Mouse (Mus musculus) gastrocnemius, postnatal 4 days (tissue): ENCODE data around the gene Cobll1. TPM values are rescaled to one million over a fixed set of nuclear protein-coding genes. Genes with fewer than 3 reads are reported as not detected.

Experiments
- DNase-seq, 2 experiments: peaks; one replicate each; pipeline ENCODE4 v3.0.0; 2021 to 2022; ENCODE audit warnings: low spot score in 2 of 2, mixed read lengths in 2 of 2
- total RNA-seq, 2 experiments: library from RNA; stranded (reverse); gene quantifications; 2 replicates each; pipeline ENCODE4 v1.2.3; 2021

Cobll1 gene
- total RNA-seq, 2 experiments from 2014 or later: 10.4 to 11.7 TPM

GRCm38 (mm10) chr2:65199706-65200105 lies 39.5 kb downstream of the Cobll1 start:
- no peak for DNase-seq

GRCm38 (mm10) chr2:65198605-65199004 lies 40.6 kb downstream of the Cobll1 start:
- DNase-seq: no peak

- DNase-seq: no peak
Observed at GRCm38 (mm10) chr2:65196994-65197393, 42.2 kb downstream of the Cobll1 start.

- no peak for DNase-seq
Observed at GRCm38 (mm10) chr2:65195233-65196010, 43.8 kb downstream of the Cobll1 start.

GRCm38 (mm10) chr2:65193091-65193795 lies 46.0 kb downstream of the Cobll1 start:
- no peak for DNase-seq

GRCm38 (mm10) chr2:65191398-65191797 lies 47.8 kb downstream of the Cobll1 start:
- no peak for DNase-seq

- DNase-seq: peak in 1 of 2 experiments; percentile 15
Observed at GRCm38 (mm10) chr2:65189346-65189745, 49.9 kb downstream of the Cobll1 start.

GRCm38 (mm10) chr2:65188585-65188984 lies 50.6 kb downstream of the Cobll1 start:
- DNase-seq: no peak

GRCm38 (mm10) chr2:65187652-65188051 lies 51.6 kb downstream of the Cobll1 start:
- DNase-seq: no peak

GRCm38 (mm10) chr2:65187164-65187563 lies 52.0 kb downstream of the Cobll1 start:
- no peak for DNase-seq

GRCm38 (mm10) chr2:65182747-65183146 lies 56.5 kb downstream of the Cobll1 start:
- DNase-seq: no peak

- DNase-seq: no peak
Observed at GRCm38 (mm10) chr2:65181736-65182135, 57.5 kb downstream of the Cobll1 start.

- no peak for DNase-seq
Observed at GRCm38 (mm10) chr2:65181066-65181716, 58.0 kb downstream of the Cobll1 start.

GRCm38 (mm10) chr2:65175645-65176044 lies 63.6 kb downstream of the Cobll1 start:
- DNase-seq: no peak

GRCm38 (mm10) chr2:65172071-65172470 lies 67.1 kb downstream of the Cobll1 start:
- DNase-seq: no peak

- DNase-seq: no peak
Observed at GRCm38 (mm10) chr2:65171516-65171915, 67.7 kb downstream of the Cobll1 start.

GRCm38 (mm10) chr2:65170693-65171456 lies 68.3 kb downstream of the Cobll1 start:
- DNase-seq: no peak

GRCm38 (mm10) chr2:65170256-65170655 lies 68.9 kb downstream of the Cobll1 start:
- DNase-seq: no peak

GRCm38 (mm10) chr2:65163990-65164389 lies 75.2 kb downstream of the Cobll1 start:
- no peak for DNase-seq

- no peak for DNase-seq
Observed at GRCm38 (mm10) chr2:65162625-65163024, 76.6 kb downstream of the Cobll1 start.

- no peak for DNase-seq
Observed at GRCm38 (mm10) chr2:65161715-65162114, 77.5 kb downstream of the Cobll1 start.
